Mouse (Mus musculus): ENCODE data around the gene Gucy1b2. TPM values are rescaled to one million over a fixed set of nuclear protein-coding genes. Genes with fewer than 3 reads are reported as not detected.

The Gucy1b2 gene
- polyA plus RNA-seq, 1 experiment = not detected

DNA sequence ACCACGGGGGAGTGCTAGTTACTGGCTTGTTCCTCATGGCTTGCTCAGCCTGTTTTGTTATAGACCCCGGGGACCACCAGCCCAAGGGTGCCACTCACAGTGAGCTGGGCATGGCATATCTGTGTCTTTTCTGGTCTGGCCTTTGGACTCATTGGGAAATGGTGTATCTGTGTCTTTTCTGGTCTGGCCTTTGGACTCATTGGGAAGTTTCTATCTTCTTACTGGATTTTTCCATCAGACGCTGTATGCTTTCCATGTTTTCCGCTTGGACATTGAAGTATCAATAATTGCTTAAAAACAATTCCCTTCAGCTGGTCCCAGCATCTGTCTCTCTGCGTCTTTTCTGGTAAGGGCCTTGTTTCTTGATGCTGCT is 12.7 kb upstream of the Gucy1b2 start:
- 88% methylated on average over 5 of the region's 5 CpGs for WGBS
- TF ChIP-seq POLR2A (IDR thresholded peaks at IDR 0.05; ENCODE audit: borderline replicate concordance, extremely low read depth, low read depth, low read length) (no peak), CTCF (IDR thresholded peaks at IDR 0.05; ENCODE audit: insufficient read depth, low read length) (no peak)

DNA sequence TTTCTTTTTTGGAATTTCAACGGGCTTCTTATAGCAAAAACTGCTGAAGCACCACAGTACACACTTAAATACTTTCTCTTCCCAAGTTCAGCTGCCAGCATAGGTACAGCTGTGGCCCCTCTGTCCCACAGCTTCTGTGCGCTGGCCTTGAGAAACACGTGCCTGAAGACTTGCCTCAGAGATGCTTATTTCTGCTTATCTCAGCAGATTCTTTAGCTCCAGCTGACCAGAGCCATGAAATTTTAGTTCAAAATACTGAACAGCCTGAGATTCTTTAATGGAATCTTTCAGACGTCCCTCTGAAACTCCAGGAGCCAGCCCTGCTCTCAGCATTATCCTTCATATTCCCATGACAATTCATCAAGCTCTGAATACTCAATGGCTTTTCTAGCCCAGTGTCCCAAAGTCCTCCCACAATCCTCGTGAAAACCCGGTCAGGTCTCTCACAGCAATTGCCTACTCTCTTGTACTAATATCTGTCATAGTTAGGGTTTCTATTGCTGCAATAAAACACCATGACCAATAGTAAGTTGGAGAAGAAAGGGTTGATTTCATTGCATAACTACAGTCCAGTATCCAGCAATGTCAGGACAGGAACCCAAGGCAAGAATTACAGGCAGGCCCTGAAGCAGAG is 12.1 kb upstream of the Gucy1b2 start:
- Histone ChIP-seq H3K4me3 (replicated peaks; ENCODE audit: extremely low read depth, low read depth, low read length) (no peak overlapping the region), H3K4me1 (ENCODE audit: control insufficient read depth, insufficient read depth, low read length) (no peaks in the 10 kb centered on the region)
- 69% methylated on average over 6 of the region's 6 CpGs for WGBS
- no peak for DNase-seq
- no peak for TF ChIP-seq POLR2A (IDR thresholded peaks at IDR 0.05; ENCODE audit: borderline replicate concordance, extremely low read depth, low read depth, low read length)
- TF ChIP-seq CTCF (IDR thresholded peaks at IDR 0.05; ENCODE audit: insufficient read depth, low read length) = no peak

More for the DNA sequence above, 12.7 kb upstream of the Gucy1b2 start:
- DNase-seq = no peak
- Histone ChIP-seq H3K4me3 (replicated peaks; ENCODE audit: extremely low read depth, low read depth, low read length) (no peak overlapping the region), H3K4me1 (ENCODE audit: control insufficient read depth, insufficient read depth, low read length) (no peaks in the 10 kb centered on the region)

DNA sequence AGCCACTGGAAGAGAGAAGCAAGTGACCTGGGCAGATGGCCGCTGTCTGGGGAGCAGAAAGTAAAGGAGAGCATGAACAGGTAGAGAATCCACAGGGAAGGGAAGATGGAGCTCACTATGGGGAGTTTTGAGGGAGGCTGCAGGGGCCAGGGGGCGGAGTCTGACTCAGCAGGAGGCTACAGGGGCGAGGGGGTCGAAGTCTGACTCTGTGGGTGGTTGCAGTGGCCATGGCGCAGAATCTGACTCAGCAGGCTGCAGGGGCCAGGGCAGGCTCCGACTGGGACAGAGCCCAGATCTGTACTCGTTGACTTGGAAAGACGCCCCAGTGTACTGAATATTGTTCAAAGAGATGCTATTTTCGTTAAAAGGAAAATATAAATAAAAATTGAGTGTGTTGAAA is 8.9 kb upstream of the Gucy1b2 start:
- WGBS = 32% methylated on average over 9 of the region's 9 CpGs
- no peak overlapping the region for H3K4me3 ChIP-seq (replicated peaks; ENCODE audit: extremely low read depth, low read depth, low read length)
- no peak for TF ChIP-seq CTCF (IDR thresholded peaks at IDR 0.05; ENCODE audit: insufficient read depth, low read length)
- no peak for TF ChIP-seq POLR2A (IDR thresholded peaks at IDR 0.05; ENCODE audit: borderline replicate concordance, extremely low read depth, low read depth, low read length)
- DNase-seq = no peak
- no peaks in the 10 kb centered on the region for H3K4me1 ChIP-seq (ENCODE audit: control insufficient read depth, insufficient read depth, low read length)

GRCm38 (mm10) chr14:62459541-62459940 is 3.5 kb upstream of the Gucy1b2 start:
- WGBS = 57% methylated on average over 11 of the region's 11 CpGs
- no peak for DNase-seq
- Histone ChIP-seq H3K4me1 (ENCODE audit: control insufficient read depth, insufficient read depth, low read length) (no peaks in the 10 kb centered on the region), H3K4me3 (replicated peaks; ENCODE audit: extremely low read depth, low read depth, low read length) (no peak overlapping the region)
- TF ChIP-seq CTCF (IDR thresholded peaks at IDR 0.05; ENCODE audit: insufficient read depth, low read length) = no peak
- TF ChIP-seq POLR2A (IDR thresholded peaks at IDR 0.05; ENCODE audit: borderline replicate concordance, extremely low read depth, low read depth, low read length) = no peak

GRCm38 (mm10) chr14:62457420-62458181 is 1.5 kb upstream of the Gucy1b2 start:
- TF ChIP-seq POLR2A (IDR thresholded peaks at IDR 0.05; ENCODE audit: borderline replicate concordance, extremely low read depth, low read depth, low read length) = no peak
- TF ChIP-seq CTCF (IDR thresholded peaks at IDR 0.05; ENCODE audit: insufficient read depth, low read length) = peak; percentile 74
- no peaks in the 10 kb centered on the region for H3K4me1 ChIP-seq (ENCODE audit: control insufficient read depth, insufficient read depth, low read length)
- 17% methylated on average over 22 of the region's 22 CpGs for WGBS
- H3K4me3 ChIP-seq (replicated peaks; ENCODE audit: extremely low read depth, low read depth, low read length) = no peak overlapping the region
- peak; percentile 73 for DNase-seq

- TF ChIP-seq POLR2A (IDR thresholded peaks at IDR 0.05; ENCODE audit: borderline replicate concordance, extremely low read depth, low read depth, low read length) = no peak
- TF ChIP-seq CTCF (IDR thresholded peaks at IDR 0.05; ENCODE audit: insufficient read depth, low read length) = no peak
- H3K4me1 ChIP-seq (ENCODE audit: control insufficient read depth, insufficient read depth, low read length) = no peaks in the 10 kb centered on the region
- no peak for DNase-seq
- H3K4me3 ChIP-seq (replicated peaks; ENCODE audit: extremely low read depth, low read depth, low read length) = no peak overlapping the region
- 71% methylated on average over 5 of the region's 5 CpGs for WGBS
Measured at GRCm38 (mm10) chr14:62455570-62455879, 564 bp downstream of the Gucy1b2 start.

DNA sequence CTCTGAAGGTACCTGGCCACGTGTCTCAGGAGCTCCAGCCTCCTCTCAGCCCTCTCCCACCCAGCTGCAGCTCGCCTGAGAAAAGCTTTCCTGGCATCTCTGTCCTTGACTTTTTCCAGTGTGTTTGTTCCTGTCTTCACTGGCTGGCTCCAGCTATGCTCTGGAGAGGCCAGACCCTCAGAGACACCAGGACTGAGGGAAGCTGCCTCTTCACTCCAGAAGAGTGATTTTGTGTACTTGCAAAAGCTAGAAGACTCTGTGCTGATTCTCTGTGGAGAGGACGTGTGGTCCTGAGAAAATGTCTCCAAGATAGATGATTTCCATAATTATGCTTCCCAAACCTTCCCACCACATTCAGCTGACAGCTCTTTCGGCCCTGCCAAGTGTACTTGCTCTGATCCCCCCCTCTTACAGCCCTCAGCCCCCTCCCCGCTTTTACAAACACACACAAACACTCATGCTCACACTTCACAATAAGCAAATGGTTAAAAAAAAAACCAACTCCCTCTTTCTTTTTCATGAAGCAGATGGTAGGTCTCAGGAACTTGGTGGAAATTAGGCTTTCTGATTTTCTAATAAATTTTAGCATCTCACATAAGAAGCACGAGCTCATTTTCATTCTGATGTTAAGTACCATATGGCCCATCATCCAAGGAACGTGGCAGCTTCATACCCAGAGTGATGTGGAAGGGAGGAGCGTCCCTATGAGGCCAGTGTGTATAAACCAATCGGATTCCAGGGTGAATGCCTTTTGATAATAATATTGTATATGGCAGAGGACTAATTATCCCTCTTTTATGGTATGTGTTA is 1.1 kb downstream of the Gucy1b2 start:
- TF ChIP-seq CTCF (IDR thresholded peaks at IDR 0.05; ENCODE audit: insufficient read depth, low read length) (no peak), POLR2A (IDR thresholded peaks at IDR 0.05; ENCODE audit: borderline replicate concordance, extremely low read depth, low read depth, low read length) (no peak)
- Histone ChIP-seq H3K4me3 (replicated peaks; ENCODE audit: extremely low read depth, low read depth, low read length) (no peak overlapping the region), H3K4me1 (ENCODE audit: control insufficient read depth, insufficient read depth, low read length) (no peaks in the 10 kb centered on the region)
- no peak for DNase-seq
- WGBS = 60% methylated on average over 9 of the region's 9 CpGs

DNA sequence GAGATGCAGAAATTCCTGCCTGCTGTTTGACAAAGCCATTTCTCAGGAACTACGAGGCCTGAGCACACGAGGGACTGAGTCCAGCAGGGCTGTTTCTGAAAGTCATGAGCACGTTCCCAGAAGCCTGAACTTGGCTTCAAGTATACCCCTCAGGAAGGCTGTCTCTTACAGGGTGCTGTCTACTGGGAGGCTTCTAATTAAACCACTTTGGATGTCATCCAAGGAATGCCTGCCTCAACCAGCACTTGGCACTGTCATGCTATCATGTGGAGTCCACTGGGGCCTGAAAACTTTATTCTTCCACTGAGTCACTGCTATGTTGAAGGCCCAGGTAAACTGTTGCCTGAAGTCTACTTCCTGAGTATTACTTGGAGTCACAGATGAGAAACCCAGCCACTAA is 2.0 kb downstream of the Gucy1b2 start:
- H3K4me3 ChIP-seq (replicated peaks; ENCODE audit: extremely low read depth, low read depth, low read length) = no peak overlapping the region
- 41% methylated on average over 3 of the region's 3 CpGs for WGBS
- no peaks in the 10 kb centered on the region for H3K4me1 ChIP-seq (ENCODE audit: control insufficient read depth, insufficient read depth, low read length)
- DNase-seq = no peak
- TF ChIP-seq CTCF (IDR thresholded peaks at IDR 0.05; ENCODE audit: insufficient read depth, low read length) (no peak), POLR2A (IDR thresholded peaks at IDR 0.05; ENCODE audit: borderline replicate concordance, extremely low read depth, low read depth, low read length) (no peak)

DNA sequence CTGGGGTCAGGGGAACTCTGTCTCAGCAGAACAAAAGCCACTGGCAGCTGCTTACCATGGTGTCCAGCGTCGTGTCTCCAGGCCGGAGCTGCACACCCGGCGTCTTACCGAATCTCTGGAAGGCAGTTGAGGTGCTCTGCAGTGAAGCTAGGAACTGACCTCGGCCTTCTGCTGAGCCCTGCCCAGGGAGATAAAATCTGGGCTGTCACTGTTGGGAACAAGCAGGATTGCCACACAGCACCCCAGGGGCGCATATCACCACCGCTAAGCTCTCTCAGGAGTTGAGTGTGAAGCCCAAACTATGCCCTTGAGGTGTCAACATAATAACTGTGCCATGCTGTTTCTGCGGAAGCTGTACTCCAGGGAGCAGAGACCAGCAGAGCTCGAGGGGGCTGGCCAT is 2.8 kb downstream of the Gucy1b2 start:
- 81% methylated on average over 11 of the region's 11 CpGs for WGBS
- no peak for DNase-seq
- Histone ChIP-seq H3K4me1 (ENCODE audit: control insufficient read depth, insufficient read depth, low read length) (no peaks in the 10 kb centered on the region), H3K4me3 (replicated peaks; ENCODE audit: extremely low read depth, low read depth, low read length) (no peak overlapping the region)
- TF ChIP-seq POLR2A (IDR thresholded peaks at IDR 0.05; ENCODE audit: borderline replicate concordance, extremely low read depth, low read depth, low read length) (no peak), CTCF (IDR thresholded peaks at IDR 0.05; ENCODE audit: insufficient read depth, low read length) (no peak)

Measured in lung, adult 2 months (tissue).